Mouse (Mus musculus): ENCODE data around the gene Ulk1.
"Not testable (repeated sequence)": the region's sequence is repeated elsewhere in the genome, so short reads cannot be mapped to it uniquely, and the experiment has no call there.

The Ulk1 gene

DNA sequence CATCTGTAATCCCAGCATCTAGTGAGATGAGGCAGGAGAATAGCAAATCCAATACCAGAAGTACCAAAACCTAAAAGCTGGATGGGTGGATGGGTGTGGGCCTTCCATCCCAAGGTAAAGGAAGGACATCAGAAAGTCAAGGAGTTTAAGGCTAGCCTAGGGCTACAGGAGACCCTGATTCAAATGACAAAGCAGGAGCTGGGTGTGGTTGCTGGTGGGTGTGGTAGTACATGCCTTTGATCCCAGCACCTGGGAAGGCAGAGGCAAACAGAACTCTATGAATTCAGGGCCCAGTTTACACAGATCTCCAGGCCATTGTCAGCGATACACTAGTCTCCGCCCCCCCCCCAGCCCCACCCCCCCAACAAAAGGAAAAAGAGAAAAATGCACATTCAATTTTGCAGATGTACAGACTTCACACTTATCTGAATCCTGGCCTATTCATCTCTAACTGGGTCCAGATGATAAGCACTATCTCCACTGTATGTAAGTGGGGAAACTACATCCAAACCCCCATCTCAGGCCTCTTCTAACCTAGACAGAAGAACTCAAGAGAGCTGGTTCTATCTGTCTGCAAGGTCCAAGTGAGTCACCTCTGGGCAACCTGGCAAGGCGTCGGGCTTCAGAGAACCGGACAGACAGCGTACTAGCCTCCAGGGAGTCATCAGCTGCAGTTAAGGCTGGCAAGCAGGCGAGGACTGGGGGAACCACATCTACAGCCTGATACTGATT is 5.7 kb downstream of the Ulk1 start:
- no peak for DNase-seq (ENCODE audit: low spot score)

DNA sequence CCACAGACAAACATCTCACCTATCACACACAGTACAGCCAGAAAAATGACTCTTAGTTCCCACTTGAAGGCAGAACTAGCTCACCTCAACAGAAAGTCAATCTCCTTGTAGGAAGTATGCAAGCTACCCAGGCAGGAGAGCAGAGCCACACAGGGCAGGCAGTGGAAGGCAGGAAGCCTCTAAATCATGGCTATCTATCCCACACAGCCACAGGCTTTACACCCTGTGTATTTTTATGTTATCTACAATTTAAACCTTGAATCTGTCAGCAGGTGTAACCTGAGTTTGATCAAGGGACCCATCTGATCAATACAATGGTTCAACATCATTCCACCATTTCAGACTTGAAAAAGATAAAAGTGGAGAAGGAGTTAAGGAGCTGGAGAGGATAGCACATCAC is 7.1 kb downstream of the Ulk1 start:
- DNase-seq (ENCODE audit: low spot score): no peak

DNA sequence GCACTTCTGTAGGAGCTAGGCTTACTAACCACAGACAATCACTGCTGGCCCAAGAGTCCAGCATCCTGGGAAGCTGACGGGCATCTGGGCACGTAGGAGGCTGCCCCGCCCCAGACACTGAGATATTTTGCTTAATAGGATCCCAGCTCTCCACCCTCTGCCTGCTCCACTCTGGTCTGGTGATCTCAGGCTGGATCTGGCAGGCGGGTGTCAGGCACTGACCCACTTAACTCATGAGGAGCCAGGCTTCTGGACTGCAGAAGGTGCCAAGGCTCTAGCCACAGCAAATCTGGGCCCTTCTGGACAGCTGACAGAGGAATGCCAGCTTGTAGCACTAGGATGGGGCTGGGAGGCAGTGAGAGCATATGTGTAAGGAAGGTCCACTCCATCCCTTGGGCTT is 7.7 kb downstream of the Ulk1 start:
- DNase-seq (ENCODE audit: low spot score): no peak

DNA sequence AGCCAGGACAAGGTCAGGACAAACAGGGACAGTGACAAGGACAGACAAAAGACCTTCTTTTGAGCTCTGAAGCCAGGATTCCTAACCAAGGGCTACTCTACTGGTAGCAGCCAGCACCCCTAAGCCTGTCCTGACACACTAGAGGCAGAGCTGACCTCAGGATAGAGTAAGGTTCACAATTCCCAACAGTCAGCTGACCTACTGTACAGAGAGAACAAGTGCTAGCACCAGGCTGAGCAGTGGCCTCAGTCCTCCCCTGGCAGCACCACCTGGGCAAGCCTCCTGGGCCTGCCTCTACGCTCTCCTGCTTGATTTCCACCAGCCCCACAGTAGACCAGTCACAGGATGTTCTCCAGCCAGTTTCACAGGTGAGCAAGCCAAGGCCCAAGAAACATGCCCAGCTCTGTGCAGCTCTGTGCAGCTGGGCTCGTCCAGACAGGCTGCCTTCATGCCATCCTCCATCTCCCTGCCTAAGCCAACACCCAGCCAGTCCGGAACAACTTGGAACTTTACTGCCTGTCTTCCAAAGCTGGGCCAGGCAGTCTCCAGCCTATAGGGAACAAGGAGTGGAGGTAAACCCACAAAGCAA is 8.8 kb downstream of the Ulk1 start:
- no peak for DNase-seq (ENCODE audit: low spot score)

DNA sequence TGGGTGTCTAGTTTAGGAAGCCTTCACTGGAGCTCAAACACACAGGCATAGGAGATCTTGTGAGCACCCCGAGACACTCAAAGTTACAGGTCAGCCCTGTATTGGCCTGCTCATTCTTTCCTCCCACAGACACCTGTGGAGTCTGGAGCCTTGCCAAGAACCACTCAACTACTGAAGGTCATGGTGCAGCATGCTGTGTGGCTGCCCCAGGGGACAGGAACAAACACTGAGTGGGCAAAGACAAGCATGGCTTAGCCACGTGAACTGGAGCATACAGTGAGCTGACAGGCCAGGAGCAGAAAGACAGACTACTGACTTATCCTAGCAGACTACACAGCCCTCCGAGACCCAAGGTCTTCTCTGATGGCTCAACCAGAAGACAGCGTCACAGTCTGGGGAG is 12.2 kb downstream of the Ulk1 start:
- no peak for DNase-seq (ENCODE audit: low spot score)

DNA sequence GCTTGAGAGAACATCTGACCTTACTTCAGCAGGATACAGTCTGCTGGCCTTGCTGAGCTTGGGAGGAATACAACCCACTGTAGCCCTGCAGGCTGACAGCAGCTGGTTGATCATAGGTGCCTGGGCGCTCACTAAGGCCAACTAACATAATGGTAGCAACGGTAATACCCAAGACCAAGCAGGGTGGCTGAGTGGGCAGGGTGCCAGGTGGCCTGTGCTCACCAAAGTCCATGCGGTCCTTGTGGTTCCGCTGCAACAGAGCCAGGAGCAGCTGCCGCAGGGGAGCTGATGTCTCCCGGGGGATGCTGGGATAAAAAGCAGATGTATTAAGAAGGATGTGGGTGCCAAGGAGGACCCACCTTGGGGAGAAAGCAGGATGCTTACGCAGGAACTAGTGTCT is 15.5 kb downstream of the Ulk1 start:
- DNase-seq (ENCODE audit: low spot score): no peak

DNA sequence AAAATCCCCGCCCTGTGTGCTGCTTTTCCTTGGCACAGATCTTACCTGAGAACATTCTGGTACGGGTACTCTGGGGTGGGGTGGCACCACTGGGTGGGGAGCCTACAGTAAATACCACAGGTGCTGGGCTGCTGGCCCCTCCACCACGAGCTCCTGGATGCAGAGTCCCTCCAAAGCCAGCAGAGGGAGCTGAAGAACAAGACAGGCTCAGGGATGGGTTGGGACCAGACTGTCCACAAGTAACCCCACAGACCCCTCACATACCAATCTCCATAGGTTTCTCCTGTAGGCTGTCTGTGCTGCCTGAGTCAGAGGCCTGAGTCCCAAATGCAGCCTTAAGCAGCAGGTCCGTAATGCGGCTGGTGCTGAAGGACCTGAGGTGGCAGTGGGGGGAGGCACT is 21.2 kb downstream of the Ulk1 start:
- DNase-seq (ENCODE audit: low spot score): no peak

DNA sequence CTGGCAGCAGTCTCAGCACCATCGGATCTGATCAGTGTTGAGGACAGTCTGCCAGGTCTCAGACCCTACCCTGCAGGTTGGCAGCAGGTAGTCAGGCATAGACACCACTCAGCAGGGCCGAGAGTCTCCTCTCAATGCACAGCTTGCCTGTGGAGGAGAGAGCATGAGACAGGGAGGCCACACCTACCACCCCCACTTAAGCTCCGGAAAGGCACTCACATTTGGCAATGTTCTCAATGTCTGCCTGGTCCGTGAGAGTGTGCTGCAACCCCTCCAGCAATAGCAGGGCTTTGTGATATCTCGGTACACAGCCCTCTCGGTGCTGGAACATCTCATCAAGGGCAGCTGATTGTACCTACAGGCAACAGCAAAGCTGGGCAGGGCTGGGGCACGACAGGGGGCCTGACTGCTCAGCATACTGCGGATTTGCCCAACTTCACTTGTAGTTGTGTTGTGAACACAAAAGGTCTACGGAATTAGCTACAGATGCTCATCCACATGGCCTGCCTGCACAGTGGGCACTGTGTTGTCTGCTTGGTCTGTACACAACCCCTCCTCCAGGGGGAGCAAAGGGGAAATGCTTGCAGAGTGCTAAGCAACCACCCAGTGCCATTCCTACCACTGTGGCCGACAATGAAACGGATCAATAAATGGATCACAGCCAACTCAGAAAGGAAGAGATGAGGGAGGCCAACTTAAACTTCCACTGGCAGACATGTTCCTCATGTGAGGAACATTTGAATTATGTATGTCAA is 23.6 kb downstream of the Ulk1 start:
- DNase-seq (ENCODE audit: low spot score): no peak

DNA sequence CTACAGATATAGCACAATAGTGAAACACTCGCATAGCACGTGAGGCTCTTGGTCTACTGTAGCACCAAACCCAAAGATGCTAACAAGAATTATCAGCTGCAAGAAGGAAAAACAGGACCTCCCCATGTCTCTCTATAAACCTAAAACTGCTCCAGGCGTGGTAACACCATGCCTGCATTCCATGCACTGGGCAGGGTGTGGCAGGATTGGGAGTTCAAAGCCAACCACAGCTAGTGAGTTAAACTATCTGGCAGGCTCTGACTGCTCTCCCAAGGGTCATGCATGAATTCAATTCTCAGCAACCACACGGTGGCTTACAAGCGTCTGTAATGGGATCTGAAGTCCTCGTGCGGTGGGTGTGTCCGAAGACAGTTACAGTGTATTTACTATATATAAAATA is 26.7 kb downstream of the Ulk1 start:
- DNase-seq (ENCODE audit: low spot score): no peak

DNA sequence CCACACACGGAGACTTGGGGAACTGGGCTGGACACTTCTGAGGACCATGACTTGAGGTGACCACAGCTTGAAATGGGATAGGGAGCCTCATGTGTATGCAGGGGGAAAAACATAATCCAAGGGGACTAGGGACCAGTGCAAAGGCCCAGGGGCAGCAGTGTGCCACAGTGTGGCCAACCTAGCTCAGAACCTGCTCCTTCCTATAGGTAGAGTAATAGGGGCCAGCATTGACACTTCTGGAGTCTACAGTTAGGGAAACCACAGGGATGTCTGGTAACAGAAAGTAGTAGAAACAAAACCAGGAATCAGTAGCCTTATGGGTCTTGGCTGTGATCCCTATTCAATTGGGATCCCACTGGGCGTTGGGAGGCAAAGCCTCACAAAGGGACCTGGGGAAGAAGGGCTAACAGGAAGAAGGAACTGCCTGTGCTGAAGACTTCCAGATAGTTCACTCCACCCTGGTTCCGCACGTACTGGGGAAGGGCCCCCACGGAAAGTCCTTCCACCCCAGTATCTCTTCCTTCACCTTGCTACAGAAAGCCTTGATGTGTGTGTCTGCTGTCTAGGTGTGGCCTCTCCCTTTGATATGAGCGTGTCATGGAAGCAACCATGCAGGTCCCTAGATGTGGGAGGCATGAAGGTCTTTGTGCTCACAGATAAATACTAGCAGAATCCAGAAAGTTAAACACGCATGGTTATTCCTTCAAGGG is 28.2 kb downstream of the Ulk1 start:
- no peak for DNase-seq (ENCODE audit: low spot score)

DNA sequence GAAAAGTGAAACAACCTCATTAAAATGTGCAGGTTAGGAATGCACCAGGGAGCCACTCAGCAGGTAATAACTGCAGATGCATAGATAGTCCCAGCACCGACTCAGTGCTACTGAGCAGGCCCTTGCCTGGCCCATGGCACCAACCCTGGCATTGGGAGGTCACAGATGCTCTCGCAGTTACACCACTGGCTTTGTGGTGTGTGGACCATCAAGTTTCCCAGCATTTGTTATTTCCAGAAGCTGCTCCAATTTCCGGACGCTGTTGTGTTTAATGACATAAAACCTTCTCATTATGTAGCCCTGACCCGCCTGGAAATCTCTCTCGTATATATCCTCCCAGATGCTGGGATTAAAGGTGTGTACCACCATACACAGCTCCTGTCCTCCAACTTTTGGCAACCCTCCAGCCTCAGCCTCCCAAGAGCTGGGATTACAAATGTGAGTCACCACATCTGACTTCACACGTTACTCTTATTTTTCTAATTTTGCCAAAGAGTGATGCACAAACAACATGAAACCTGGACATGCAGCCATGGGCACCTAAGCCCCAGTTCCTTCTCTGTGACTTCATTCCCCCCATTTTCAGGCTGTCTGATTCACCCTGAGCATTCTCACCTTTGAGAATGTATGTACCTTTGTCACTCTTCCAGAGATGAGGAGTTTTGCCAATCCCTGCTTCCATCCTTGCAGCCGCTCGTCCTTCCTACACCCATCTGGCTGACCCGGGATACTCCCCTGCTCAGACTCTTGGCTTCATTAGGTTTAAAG is 29.0 kb downstream of the Ulk1 start:
- no peak for DNase-seq (ENCODE audit: low spot score)

DNA sequence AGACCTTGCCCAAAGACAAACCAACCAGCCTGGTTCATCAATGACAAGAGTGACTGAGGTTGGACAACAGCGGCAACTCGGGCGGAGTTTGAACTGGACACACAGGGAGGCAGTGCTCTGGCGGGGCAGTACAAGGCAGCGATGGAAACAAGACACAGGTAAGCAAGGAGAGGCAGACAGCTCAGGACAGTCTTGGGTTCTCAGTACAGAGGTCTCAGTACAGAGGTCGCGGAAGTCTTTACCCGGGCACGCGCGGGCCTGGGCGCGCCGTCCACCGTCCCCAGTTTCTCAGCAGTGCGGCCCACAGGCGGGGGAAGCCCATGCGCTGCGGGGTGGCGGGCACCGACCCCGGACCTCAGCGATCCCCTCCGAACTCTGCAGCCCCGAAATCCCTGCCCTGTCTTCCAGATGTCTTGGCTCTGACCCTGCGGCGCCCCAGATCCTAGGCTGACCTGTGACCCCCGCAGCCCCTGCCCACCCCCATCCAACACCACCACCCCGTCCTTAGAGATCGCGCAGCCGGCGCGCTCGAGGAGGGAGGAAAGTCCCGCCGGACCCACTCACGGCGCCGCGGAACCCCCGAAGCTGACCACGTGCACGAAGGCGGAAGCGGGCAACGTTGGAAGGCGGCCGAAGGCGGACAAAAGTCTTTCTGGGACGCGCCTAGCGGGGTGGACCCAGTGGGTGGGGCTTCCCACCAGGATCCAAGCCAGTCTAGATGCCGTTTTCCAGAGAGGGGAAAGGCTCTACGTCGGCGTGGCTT is 29.7 kb downstream of the Ulk1 start, which contains the start of gene Pus1:
Gene Pus1 (minus strand): TSS at position 662 of the 763 bp plus-strand sequence.
- peak; percentile 83 for DNase-seq (ENCODE audit: low spot score)

DNA sequence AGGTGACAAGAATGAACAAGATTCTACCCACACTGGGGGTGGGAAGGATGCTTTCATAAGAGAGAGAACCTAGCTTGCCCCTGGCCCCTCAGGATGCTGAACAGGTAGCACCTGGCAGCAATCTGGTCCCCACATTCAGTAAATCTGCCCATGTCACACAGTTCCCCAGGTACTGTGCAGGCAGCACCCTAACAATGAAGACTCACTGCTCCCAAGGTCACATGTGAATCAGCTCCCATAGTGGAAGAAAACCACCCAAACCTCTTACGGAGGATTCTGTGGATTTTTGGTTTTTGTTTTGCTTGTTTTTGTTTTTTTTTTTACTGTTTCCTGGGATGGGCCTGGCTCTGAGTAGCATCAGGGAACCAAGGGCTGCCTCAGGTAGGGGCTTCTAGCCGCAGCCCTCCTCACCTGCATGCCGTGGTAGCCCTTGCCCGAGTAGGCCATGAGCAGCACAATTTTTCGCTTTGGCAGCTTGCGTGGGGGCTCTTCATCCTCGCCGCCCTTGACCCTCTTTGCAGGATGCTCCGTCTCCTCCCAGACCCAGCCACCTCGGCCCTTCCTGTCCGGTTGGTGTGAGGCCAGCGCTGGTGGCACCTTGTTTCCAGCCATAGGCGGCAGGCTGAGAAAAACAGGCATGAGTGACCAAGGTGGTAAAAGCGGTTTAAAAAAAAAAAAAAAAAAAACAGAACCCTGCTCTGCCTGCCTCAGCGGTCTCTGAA is 30.5 kb downstream of the Ulk1 start:
- no peak for DNase-seq (ENCODE audit: low spot score)

DNA sequence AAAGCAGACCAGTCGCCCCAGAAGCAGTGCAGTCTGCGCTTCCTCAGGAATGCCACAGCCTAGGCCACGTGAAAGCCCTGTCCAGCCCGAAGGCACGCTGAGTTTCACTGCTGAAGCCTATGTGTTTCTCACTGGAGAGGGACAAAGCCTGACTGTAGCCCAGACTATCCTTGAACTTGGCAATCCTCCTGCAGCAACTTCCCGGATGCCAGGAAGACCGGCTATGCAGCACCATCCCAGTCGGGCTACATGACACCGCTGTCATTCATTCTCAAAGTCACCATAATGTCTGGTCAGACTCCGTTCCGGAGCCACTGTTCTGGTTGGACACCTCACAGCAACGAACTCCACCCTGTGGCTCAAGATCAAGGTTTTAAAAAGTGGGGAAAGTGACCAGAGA is 31.6 kb downstream of the Ulk1 start:
- DNase-seq (ENCODE audit: low spot score): no peak

DNA sequence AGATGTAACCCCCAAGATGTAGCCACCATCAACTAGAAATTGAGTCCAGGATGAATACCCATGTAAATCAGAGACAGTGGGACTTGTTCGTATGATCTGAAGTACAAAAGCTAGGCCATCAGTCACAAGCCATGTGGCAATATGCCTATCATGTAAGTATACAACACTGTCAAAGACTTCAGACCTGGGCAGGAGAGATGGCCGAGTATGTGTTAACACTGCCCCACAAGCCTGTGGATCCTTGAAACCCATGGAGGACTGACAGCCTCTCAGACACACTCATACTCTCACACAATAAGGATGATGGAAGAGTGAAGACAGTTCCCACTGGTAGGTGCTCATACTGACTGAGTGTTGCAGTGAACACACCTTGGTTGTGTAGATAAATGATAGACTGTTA is 33.8 kb downstream of the Ulk1 start:
- DNase-seq (ENCODE audit: low spot score): no peak

DNA sequence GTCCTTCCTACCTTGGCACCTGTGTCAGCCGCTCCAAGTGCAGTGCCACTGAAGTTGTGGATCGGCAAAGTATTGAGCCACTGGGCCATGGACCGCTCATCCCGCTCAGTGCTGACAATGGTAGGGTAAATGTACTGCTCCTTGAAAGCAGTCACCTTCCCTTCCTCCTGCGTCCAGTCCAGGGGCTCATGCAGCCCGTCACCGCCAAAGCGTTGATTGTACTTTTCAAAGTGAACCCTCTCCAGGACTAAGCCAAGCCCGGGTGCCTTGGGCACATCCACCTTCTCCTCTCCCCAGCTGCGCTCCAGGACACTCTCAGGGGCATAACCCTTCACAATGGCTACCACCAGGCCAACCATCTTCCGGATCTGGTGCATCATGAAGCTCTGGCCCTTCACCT is 35.4 kb downstream of the Ulk1 start:
- DNase-seq (ENCODE audit: low spot score): no peak

DNA sequence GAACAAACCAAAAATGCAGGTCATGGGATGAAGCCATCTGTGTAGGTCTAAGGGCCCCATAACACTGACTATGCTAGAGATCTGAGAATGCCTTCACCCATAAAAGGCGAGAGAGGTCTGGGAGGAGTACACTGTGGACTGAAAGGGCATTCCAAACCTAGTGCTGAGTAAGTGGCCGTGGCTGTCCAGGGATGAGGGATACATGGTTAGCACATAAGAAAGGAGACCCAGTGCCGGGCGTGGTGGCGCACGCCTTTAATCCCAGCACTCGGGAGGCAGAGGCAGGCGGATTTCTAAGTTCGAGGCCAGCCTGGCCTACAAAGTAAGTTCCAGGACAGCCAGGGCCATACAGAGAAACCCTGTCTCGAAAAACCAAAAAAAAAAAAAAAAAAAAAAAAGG is 37.0 kb downstream of the Ulk1 start:
- DNase-seq (ENCODE audit: low spot score): not testable (repeated sequence)

DNA sequence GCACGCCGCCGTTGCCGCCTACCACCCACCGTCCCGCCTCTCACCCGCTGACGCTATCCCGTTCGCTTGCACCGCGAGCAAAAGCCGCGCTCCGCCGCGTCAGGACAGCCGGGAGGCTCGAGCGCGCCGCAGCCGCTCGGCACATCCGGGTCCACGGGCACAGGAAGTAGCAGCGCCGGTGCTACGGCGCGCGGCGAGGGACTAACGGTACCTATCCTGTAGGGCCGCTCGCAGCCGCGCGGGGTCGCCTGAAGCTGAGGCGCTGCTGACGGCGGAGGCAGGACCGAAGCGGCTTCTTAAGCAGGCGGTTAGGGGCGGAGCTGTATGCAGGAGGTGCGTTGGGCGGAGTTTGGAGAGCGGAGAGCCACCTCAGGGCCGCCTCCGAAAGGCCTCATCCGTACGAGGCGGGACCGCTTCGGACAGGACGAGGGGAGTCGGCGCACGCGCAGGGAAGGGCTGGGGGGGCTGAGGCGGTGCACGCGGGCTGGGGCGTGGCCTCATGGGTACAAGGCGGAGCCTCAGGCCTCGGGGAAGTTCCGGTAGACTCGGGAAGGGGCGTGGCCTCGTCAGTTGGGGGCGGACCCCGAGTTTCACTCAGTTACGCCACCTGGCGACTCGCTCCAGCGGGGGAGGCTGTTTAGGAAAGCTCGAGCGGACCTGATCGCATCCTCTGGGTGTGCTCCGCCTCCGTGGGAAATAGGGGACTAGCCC is 39.3 kb downstream of the Ulk1 start, which contains the start of gene Ep400:
Gene Ep400 (minus strand): TSS at position 270 of the 711 bp plus-strand sequence.
- DNase-seq (ENCODE audit: low spot score): peak; percentile 99

DNA sequence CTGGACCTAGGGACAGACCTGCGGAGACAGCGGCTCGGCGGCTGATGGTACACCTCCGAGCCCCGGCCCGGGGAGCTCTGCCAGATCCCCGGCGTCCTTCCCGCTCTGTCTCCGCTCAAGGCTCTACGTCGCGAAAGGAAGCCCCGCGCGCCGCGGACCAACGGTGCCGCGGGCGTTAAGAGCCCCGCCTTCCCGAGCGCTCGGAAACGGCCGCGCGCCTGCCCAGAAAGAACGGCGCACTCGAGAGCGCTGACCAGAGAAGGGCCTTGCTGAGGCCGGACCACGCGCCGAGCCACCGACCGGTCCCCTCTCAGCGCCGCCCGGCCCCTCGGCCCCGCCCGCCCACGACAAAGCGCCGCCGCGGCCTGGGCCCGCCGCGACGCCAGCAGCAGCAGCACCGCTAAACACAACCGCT is 39.9 kb downstream of the Ulk1 start:
- no peak for DNase-seq (ENCODE audit: low spot score)

DNA sequence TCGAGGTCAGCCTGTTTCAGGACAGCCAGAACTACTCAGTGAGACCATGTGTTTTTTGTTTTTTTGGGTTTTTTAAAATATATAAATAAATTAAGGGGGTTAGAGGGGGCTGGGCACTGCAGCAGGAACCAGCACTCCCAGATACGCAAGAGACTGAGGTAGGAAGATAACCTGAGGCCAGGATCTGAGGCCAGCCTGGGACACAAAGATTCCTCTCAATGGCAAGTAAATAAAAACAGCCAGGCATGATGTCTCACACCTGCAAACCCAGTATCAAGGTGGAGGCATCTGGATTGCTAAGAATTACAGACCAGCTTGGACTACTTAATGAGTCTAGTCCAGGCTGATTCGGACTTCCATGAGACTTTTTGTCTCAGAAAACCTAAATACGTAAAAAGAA is 40.6 kb downstream of the Ulk1 start:
- DNase-seq (ENCODE audit: low spot score): no peak
